Mouse (Mus musculus): ENCODE measurements around the gene Tmem198.

Tmem198 gene

DNA sequence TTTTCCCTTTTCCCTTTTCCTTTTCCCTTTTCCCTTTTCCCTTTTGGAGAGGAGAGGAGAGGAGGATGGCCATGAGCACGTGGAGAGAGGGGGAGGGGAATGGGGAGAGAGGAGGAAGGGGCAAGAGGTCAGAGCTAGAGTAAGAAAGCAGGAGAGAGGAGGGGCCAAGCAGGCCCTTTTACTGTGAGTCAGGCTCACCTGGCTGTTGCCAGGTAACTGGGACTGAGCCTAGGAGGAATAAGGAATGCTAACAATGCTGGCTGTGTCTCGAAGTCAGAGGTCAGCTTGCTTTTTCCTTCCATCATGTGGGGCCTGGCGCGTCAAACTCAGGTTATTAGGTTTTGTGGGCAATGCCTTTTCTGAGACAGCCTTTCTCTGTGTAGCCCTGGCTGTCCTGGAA, 38.7 kb downstream of the Tmem198 start:
- in situ Hi-C loops (cut with MboI): no loop called here

- in situ Hi-C loops (cut with MboI): no loop called here
Observed at GRCm38 (mm10) chr1:75518427-75518826, 39.1 kb downstream of the Tmem198 start.

DNA sequence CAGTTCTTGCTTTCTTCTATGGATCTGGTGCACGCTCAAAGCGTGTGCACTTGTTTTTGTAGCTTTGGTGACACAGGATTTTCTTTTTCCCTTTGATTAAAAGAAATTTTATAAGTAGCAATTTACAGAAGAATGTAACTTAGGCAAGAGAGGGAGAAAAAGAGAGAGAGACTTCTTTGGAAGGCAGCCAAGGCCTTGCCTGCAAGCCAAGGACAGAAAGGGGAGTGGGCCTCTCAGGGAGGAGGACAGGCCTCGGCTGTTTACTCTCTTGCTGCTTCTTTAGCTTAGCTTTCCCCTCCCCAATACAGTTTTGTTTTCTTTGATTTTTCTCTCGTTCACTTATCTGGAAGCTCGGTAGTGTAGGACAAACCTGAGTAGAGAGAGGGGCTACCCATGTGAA, 40.2 kb downstream of the Tmem198 start:
- in situ Hi-C loops (cut with MboI): no loop called here

- in situ Hi-C loops (cut with MboI): no loop called here
Observed at GRCm38 (mm10) chr1:75521321-75522031, 42.1 kb downstream of the Tmem198 start, which contains the start of gene Stk11ip. Gene Stk11ip (plus strand): TSS chr1:75521529.

- in situ Hi-C loops (cut with MboI): no loop called here
Observed at GRCm38 (mm10) chr1:75524679-75525078, 45.3 kb downstream of the Tmem198 start.

DNA sequence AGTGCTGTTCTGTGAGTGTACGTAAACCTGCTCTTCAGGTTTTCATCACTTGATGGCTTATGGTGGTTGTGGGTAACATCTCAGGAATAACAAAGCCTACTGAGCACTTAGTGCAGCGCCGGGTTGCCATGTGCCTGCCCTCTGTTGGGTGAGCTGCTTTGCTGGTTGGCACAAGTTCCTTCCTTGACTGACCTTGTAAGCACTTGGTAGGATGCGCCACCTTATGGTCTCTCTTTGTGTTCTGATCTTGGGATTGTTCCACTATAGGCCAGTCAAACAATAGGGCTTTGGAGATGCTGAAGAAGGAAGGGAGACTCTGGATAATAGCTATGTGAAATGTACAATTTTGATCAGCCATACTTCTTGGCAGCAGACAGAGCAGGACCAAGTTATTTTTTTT, 51.2 kb downstream of the Tmem198 start:
- in situ Hi-C loops (cut with MboI): no loop called here

DNA sequence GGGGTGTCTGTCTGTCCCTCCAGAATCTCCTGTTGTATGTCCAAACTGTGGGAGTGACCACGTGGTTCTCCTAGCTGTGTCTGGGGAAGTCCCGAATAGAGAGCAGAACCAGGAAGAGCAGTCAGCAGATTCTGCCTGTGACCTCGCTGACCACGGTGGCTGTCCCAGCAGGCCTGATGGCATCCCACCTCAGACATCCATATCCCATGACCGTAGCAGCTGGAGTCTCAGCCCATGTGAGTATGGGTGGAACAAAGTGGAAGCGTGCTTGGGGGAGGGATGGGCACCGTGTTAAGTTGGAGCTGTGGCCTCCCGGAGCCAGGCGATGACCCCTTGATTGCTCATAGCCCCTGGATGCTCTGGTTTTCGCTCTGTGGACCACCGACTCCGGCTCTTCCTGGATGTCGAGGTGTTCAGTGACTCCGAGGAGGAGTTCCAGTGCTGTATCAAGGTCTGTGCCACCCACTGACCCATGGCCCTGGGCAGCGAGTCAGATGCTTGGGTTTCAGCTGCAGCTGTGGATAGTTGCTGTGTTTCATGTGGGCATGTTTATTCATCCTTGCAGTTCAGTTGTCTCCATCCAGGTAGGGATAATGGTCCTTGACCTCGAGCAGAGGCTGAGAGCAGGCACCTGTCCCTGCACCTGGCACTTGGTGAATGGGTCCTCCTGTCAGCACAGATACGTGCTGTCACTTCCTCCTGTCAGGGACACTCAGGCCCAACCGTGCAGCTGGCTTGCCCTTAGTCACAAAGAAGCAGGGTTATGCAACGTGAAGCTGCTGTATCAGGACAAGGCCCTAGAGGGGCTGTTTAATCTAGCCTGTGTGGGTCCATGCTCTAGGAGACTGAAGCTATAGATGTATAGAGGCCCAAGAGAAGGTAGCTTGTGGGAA, 53.2 kb downstream of the Tmem198 start:
- in situ Hi-C loops (cut with MboI): no loop called here

DNA sequence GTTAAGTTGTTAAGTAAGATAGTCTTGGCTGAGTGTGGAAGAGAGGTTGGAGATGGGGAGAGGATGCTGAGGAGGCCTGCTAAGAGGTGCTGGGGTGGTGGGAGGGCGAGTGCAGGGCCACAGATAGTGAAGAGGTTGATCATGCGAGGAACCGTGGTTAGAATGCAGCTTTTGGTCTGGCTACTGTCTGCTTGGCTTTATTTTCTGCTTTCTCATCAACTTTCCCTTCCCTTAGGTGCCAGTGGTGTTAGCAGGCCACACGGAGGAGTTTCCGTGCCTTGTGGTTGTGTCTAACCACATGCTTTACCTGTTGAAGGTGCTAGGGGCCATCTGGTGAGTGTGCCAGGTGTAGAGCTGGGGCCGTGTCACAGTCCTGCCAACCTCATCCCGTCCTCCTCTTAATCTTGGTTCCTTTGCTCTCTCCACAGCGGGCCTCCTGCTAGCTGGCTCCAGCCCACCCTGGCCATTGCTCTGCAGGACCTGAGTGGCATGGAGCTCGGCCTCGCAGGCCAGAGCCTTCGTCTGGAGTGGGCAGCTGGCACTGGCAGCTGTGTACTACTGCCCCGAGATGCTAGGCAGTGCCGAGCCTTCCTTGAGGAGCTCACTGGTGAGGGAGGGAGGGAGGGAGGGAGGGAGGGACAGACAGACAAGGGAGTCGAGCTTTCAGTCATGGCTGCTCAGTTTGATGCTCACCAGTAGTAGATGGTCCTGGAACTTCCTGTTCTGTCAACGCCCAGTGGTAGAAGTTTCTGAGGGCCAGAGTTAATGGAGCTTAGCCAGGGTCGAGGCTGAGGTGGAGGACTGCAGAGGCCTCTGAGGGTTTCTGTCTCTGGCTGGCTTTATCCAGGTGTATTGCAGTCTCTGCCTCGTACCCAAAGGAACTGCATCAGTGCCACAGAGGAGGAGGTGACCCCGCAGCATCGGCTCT, 54.3 kb downstream of the Tmem198 start:
- in situ Hi-C loops (cut with MboI): no loop called here

Data from mature B cell (primary cell).